ENCODE assay signal across 8 mouse cellular contexts in genomic region chr4:100777376-100778041, GRCm38 (mm10). TPM values are rescaled to one million over a fixed set of nuclear protein-coding genes. Genes with fewer than 3 reads are reported as not detected.
DNase-seq lines count a peak whose midpoint lies in the region; ATAC-seq lines count a peak whose summit lies in the region.

No protein-coding gene starts in this region.

- DNase-seq in gastrocnemius, postnatal 4 days (ENCODE audit: low spot score in 2 of 2) = peak; percentile 28 to 41
- DNase-seq in intestine, embryonic 14.5 days (ENCODE audit: low spot score) = peak; percentile 84
- no peak for DNase-seq in liver, embryonic 13.5 days
- DNase-seq in yolk sac, embryonic 10.5 days (ENCODE audit: low spot score) = peak; percentile 62

- no peak overlapping the region for H3K27ac ChIP-seq in brown adipose tissue, adult 24 weeks (replicated peaks; ENCODE audit: low read depth, low read length)
- H3K27ac ChIP-seq in intestine, embryonic 14.5 days (ENCODE audit: low read depth) = peak overlapping the region; percentile 76
- H3K27ac ChIP-seq in liver, embryonic 13.5 days = no peak overlapping the region
- peak overlapping the region; percentile 93 for H3K27ac ChIP-seq in neural tube, embryonic 13.5 days (replicated peaks)

- no peaks in the 10 kb centered on the region for H3K36me3 ChIP-seq in erythroblast, embryonic 14.5 days (ENCODE audit: control insufficient read depth)
- H3K36me3 ChIP-seq in intestine, embryonic 14.5 days (ENCODE audit: control insufficient read depth, insufficient read depth, low read length) = no peaks in the 10 kb centered on the region
- no peaks in the 10 kb centered on the region for H3K36me3 ChIP-seq in liver, embryonic 13.5 days
- H3K36me3 ChIP-seq in neural tube, embryonic 13.5 days = no peaks in the 10 kb centered on the region

- H3K9ac ChIP-seq in intestine, embryonic 14.5 days (ENCODE audit: low read length) = peak overlapping the region; percentile 84
- H3K9ac ChIP-seq in liver, embryonic 13.5 days = peak overlapping the region; percentile 52; the same call in 1 of the 2 replicates
- peak overlapping the region; percentile 91 for H3K9ac ChIP-seq in neural tube, embryonic 13.5 days

- peaks cover 2% of the 10 kb centered on the region; the same call in 1 of the 2 replicates for H3K9me3 ChIP-seq in erythroblast, embryonic 14.5 days (ENCODE audit: control insufficient read depth, low read length)
- no peaks in the 10 kb centered on the region for H3K9me3 ChIP-seq in intestine, embryonic 14.5 days (ENCODE audit: control insufficient read depth, low read length)
- no peaks in the 10 kb centered on the region for H3K9me3 ChIP-seq in liver, embryonic 13.5 days (replicated peaks)
- H3K9me3 ChIP-seq in neural tube, embryonic 13.5 days = no peaks in the 10 kb centered on the region

- H3K4me1 ChIP-seq in erythroblast, embryonic 14.5 days (ENCODE audit: control insufficient read depth) = no peaks in the 10 kb centered on the region
- H3K4me1 ChIP-seq in brown adipose tissue, adult 24 weeks (ENCODE audit: control insufficient read depth, insufficient read depth, insufficient read length, low read length) = no peaks in the 10 kb centered on the region
- peaks cover 14% of the 10 kb centered on the region; the same call in 1 of the 2 replicates for H3K4me1 ChIP-seq in intestine, embryonic 14.5 days (replicated peaks; ENCODE audit: control insufficient read depth, insufficient read depth, low read length)
- H3K4me1 ChIP-seq in liver, embryonic 13.5 days (replicated peaks) = peaks cover 4% of the 10 kb centered on the region; the same call in 1 of the 2 replicates
- peaks cover 49% of the 10 kb centered on the region for H3K4me1 ChIP-seq in neural tube, embryonic 13.5 days (replicated peaks)

- peak overlapping the region; percentile 82 for H3K4me2 ChIP-seq in intestine, embryonic 14.5 days (ENCODE audit: low read length)
- peak overlapping the region; percentile 64 for H3K4me2 ChIP-seq in liver, embryonic 13.5 days
- peak overlapping the region; percentile 86 for H3K4me2 ChIP-seq in neural tube, embryonic 13.5 days

- H3K4me3 ChIP-seq in erythroblast, embryonic 14.5 days (replicated peaks) = peak overlapping the region; percentile 36
- peak overlapping the region; percentile 76 for H3K4me3 ChIP-seq in brown adipose tissue, adult 24 weeks (ENCODE audit: insufficient read depth, low read depth, low read length)
- peak overlapping the region; percentile 93 for H3K4me3 ChIP-seq in intestine, embryonic 14.5 days (ENCODE audit: low read depth, low read length)
- H3K4me3 ChIP-seq in liver, embryonic 13.5 days (replicated peaks) = peak overlapping the region; percentile 57
- H3K4me3 ChIP-seq in neural tube, embryonic 13.5 days = peak overlapping the region; percentile 94

- peaks cover 52% of the 10 kb centered on the region for H3K27me3 ChIP-seq in erythroblast, embryonic 14.5 days (ENCODE audit: control insufficient read depth)
- H3K27me3 ChIP-seq in intestine, embryonic 14.5 days (replicated peaks; ENCODE audit: control insufficient read depth, insufficient read depth, low read length) = no peaks in the 10 kb centered on the region
- H3K27me3 ChIP-seq in liver, embryonic 13.5 days = peaks cover 64% of the 10 kb centered on the region
- no peaks in the 10 kb centered on the region for H3K27me3 ChIP-seq in neural tube, embryonic 13.5 days

- WGBS in intestine, embryonic 14.5 days = under 1% methylated on average over 36 of the region's 42 CpGs
- WGBS in liver, embryonic 13.5 days (ENCODE audit: insufficient replicate concordance) = 1% methylated on average over 42 of the region's 42 CpGs
- WGBS in neural tube, embryonic 13.5 days = 1% methylated on average over 42 of the region's 42 CpGs

- ATAC-seq in erythroblast, adult 5-6 weeks (replicated peaks; ENCODE audit: low FRiP score, poor library complexity, severe bottlenecking) = no peak
- ATAC-seq in intestine, embryonic 14.5 days (replicated peaks; ENCODE audit: low FRiP score, low TSS enrichment, low read depth) = peak; percentile 29; the same call in 1 of the 2 replicates
- no peak for ATAC-seq in liver, embryonic 13.5 days (ENCODE audit: low read depth)
- ATAC-seq in neural tube, embryonic 13.5 days (ENCODE audit: low read depth) = peak; percentile 49

RNA-seq across cellular contexts. Expression of gene Cachd1, which starts 1.0 kb away (rescaled TPM):
- 7.9 and 16.7 TPM in 2 replicates for polyA plus RNA-seq in erythroblast, embryonic 14.5 days (2012)
- 85.7 and 130 TPM in 2 replicates for total RNA-seq in erythroblast, adult 5-6 weeks (2015; ENCODE audit: low replicate concordance)
- 39.9 and 49.1 TPM in 2 replicates for total RNA-seq in erythroblast, adult 5-6 weeks (2017; ENCODE audit: low replicate concordance)
- polyA plus RNA-seq in brown adipose tissue, adult 24 weeks (2012; ENCODE audit: insufficient read depth, insufficient read length, missing spikeins) = 1.8 and 2.6 TPM in 2 replicates
- total RNA-seq in gastrocnemius, postnatal 4 days (2021) = 10 to 100 TPM; 12.3 to 14.7 TPM
- polyA plus RNA-seq in intestine, embryonic 14.5 days (2014; fragmentation: Nextera tagmentation; extraction: Ambion mirVana) = 20.2 and 22.8 TPM in 2 replicates
- 4.9 and 6.5 TPM in 2 replicates for polyA plus RNA-seq in liver, embryonic 13.5 days (2015; fragmentation: Nextera tagmentation; extraction: Ambion mirVana)
- 16.6 and 16.9 TPM in 2 replicates for polyA plus RNA-seq in neural tube, embryonic 13.5 days (2015; fragmentation: Nextera tagmentation; extraction: Ambion mirVana)

Comparison
In these comparisons a context has a peak if more than half of its experiments do, and no peak if none do; other contexts are left out.
1. H3K4me3 ChIP-seq: peak in every context shown above with its lines; median percentile 94 in neural tube, embryonic 13.5 days; 93 in intestine, embryonic 14.5 days; 76 in brown adipose tissue, adult 24 weeks; 57 in liver, embryonic 13.5 days; 36 in erythroblast, embryonic 14.5 days.
2. ATAC-seq: peak in intestine, embryonic 14.5 days (single experiment) and neural tube, embryonic 13.5 days (single experiment); none in erythroblast, adult 5-6 weeks (single experiment) and liver, embryonic 13.5 days (single experiment).
3. H3K27ac ChIP-seq: peak in intestine, embryonic 14.5 days (single experiment) and neural tube, embryonic 13.5 days (single experiment); none in brown adipose tissue, adult 24 weeks (single experiment) and liver, embryonic 13.5 days (single experiment).
4. Peak in every context shown above with its lines, with median percentiles within 50 percentile points of each other: H3K4me2 ChIP-seq and H3K9ac ChIP-seq.